Mouse (Mus musculus) intestine, postnatal 0 days (tissue): Measurements from ENCODE around the gene Mapk8ip1. TPM values are rescaled to one million over a fixed set of nuclear protein-coding genes. Genes with fewer than 3 reads are reported as not detected.
A peak's percentile ranks its signal among the peaks of the same experiment; 100 is the strongest.

ENCODE experiments used
- ATAC-seq: fragments of 200-750 bp; cut with Nextera tagmentation; 2 replicates; pipeline ENCODE4 v1.8.0; 2017; ENCODE audit warnings: mild to moderate bottlenecking, moderate TSS enrichment, moderate library complexity
- H3K27ac ChIP-seq: fragments of 300-500 bp; sonication (generic); 2 replicates; pipeline ENCODE4 v1.5.1; 2014; ENCODE audit warnings: mild to moderate bottlenecking, low read depth, low read length, moderate library complexity
- H3K27me3 ChIP-seq: fragments of 300-500 bp; sonication (generic); replicated peaks from 2 replicates; pipeline ENCODE4 v1.6.1; 2014; ENCODE audit warnings: low read length, mixed read lengths; ENCODE audit not compliant: control insufficient read depth, insufficient read depth
- H3K36me3 ChIP-seq: fragments of 300-500 bp; sonication (generic); 2 replicates; pipeline ENCODE4 v1.6.1; 2014; ENCODE audit warnings: mild to moderate bottlenecking, moderate library complexity; ENCODE audit not compliant: control insufficient read depth, insufficient read depth
- H3K4me1 ChIP-seq: fragments of 300-500 bp; sonication (generic); replicated peaks from 2 replicates; pipeline ENCODE4 v1.6.1; 2014; ENCODE audit warnings: antibody characterized with exemption, low read length, mixed read lengths; ENCODE audit not compliant: control insufficient read depth, insufficient read depth
- H3K4me2 ChIP-seq: fragments of 300-500 bp; sonication (generic); replicated peaks from 2 replicates; pipeline ENCODE4 v1.6.1; 2014; ENCODE audit warnings: low read depth, mild to moderate bottlenecking, moderate library complexity
- H3K4me3 ChIP-seq: fragments of 300-500 bp; sonication (generic); 2 replicates; pipeline ENCODE4 v1.5.1; 2014; ENCODE audit warnings: low read depth, low read length
- H3K9ac ChIP-seq: fragments of 300-500 bp; sonication (generic); 2 replicates; pipeline ENCODE4 v1.6.1; 2014; ENCODE audit warnings: mild to moderate bottlenecking, low read depth, low read length
- H3K9me3 ChIP-seq: fragments of 300-500 bp; sonication (generic); 2 replicates; pipeline ENCODE4 v1.6.1; 2016; ENCODE audit warnings: mixed run types; ENCODE audit not compliant: control insufficient read depth
- CTCF ChIP-seq: sonication (generic); IDR thresholded peaks from 2 replicates; pipeline ENCODE4 v1.5.1; 2016; ENCODE audit warnings: low read depth, mild to moderate bottlenecking, control low read depth, antibody characterized with exemption, moderate library complexity
- WGBS: fragments of 180-500 bp; shearing (Covaris S2); extraction: QIAGEN DNeasy Blood & Tissue Kit; methylation state at CpG from one replicate; pipeline ENCODE4 v1.1.7; 2014; 5-methylcytosine and 5-hydroxymethylcytosine counted together
- polyA plus RNA-seq: library from polyadenylated mRNA; unstranded; fragments of >200 nt; fragmentation: Nextera tagmentation; extraction: Ambion mirVana; gene quantifications from 2 replicates; pipeline ENCODE4 v1.2.1, GENCODE M21; 2015

Gene Mapk8ip1
- polyA plus RNA-seq, 1 experiment from 2014 or later: 7.2 TPM

GRCm38 (mm10) chr2:92388891-92389641 lies 12.0 kb downstream of the Mapk8ip1 start:
- 0 out of 2 replicates have a peak, but pooled peaks cover 3% of the 10 kb centered on the region for H3K4me1 ChIP-seq
- WGBS: under 1% methylated on average over 59 of the region's 62 CpGs
- H3K4me2 ChIP-seq: peak overlapping the region; percentile 76
- peak overlapping the region; percentile 42; the same call in 1 of the 2 replicates for H3K9ac ChIP-seq
- H3K9me3 ChIP-seq: no peaks in the 10 kb centered on the region
- peak overlapping the region; percentile 35; the same call in 1 of the 2 replicates for H3K27ac ChIP-seq
- peak; percentile 68 for ATAC-seq
- H3K4me3 ChIP-seq: peak overlapping the region; percentile 58
- H3K36me3 ChIP-seq: peaks cover 11% of the 10 kb centered on the region; the same call in 1 of the 2 replicates
- peaks cover 15% of the 10 kb centered on the region for H3K27me3 ChIP-seq
- no peak for TF ChIP-seq CTCF

DNA sequence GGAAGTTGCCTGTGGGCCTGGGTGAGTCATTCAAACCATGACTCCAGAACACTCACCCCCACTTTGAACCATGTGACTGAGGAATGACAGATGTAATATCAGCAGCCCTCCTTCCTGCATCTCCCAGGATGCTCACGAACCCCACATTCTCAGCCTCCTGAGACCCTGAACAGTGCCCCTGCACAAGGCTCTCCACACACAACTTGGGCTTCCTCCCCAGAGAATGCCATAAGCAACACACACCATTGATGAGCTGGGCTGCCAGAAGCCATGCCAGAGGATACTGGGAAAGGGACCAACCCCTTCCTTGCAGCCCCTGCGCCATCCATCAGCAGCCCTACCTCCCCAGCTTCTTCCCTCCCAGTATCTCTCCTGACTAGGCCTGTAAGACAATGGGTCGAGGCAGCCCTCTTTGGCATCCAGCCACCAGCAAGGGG lies 13.0 kb downstream of the Mapk8ip1 start:
- no peak overlapping the region for H3K4me3 ChIP-seq
- TF ChIP-seq CTCF: no peak
- 50% methylated on average over 3 of the region's 3 CpGs for WGBS
- no peaks in the 10 kb centered on the region for H3K9me3 ChIP-seq
- no peak for ATAC-seq
- H3K4me2 ChIP-seq: peak overlapping the region; percentile 76; the same call in 1 of the 2 replicates
- H3K4me1 ChIP-seq: 0 out of 2 replicates have a peak, but pooled peaks cover 3% of the 10 kb centered on the region
- H3K27me3 ChIP-seq: peaks cover 10% of the 10 kb centered on the region
- H3K36me3 ChIP-seq: peaks cover 11% of the 10 kb centered on the region; the same call in 1 of the 2 replicates
- no peak overlapping the region for H3K27ac ChIP-seq
- H3K9ac ChIP-seq: no peak overlapping the region

- Histone ChIP-seq H3K27ac (no peak overlapping the region; the same call in 1 of the 2 replicates), H3K36me3 (peaks cover 15% of the 10 kb centered on the region), H3K4me1 (0 out of 2 replicates have a peak, but pooled peaks cover 3% of the 10 kb centered on the region), H3K9ac (no peak overlapping the region), H3K4me3 (no peak overlapping the region), H3K27me3 (peaks cover 7% of the 10 kb centered on the region), H3K9me3 (no peaks in the 10 kb centered on the region), H3K4me2 (no peak overlapping the region)
- ATAC-seq: no peak
- 84% methylated on average over 4 of the region's 4 CpGs for WGBS
- TF ChIP-seq CTCF: no peak
These were observed 13.4 kb downstream of the Mapk8ip1 start for GRCm38 (mm10) chr2:92387646-92388045.

GRCm38 (mm10) chr2:92386821-92387570 lies 14.1 kb downstream of the Mapk8ip1 start:
- no peak overlapping the region for H3K9ac ChIP-seq
- no peaks in the 10 kb centered on the region for H3K9me3 ChIP-seq
- H3K27me3 ChIP-seq: peaks cover 4% of the 10 kb centered on the region
- 92% methylated on average over 30 of the region's 30 CpGs for WGBS
- H3K4me1 ChIP-seq: 0 out of 2 replicates have a peak, but pooled peaks cover 3% of the 10 kb centered on the region
- no peak for ATAC-seq
- peaks cover 21% of the 10 kb centered on the region for H3K36me3 ChIP-seq
- H3K27ac ChIP-seq: no peak overlapping the region
- no peak overlapping the region for H3K4me3 ChIP-seq
- TF ChIP-seq CTCF: no peak
- no peak overlapping the region for H3K4me2 ChIP-seq

DNA sequence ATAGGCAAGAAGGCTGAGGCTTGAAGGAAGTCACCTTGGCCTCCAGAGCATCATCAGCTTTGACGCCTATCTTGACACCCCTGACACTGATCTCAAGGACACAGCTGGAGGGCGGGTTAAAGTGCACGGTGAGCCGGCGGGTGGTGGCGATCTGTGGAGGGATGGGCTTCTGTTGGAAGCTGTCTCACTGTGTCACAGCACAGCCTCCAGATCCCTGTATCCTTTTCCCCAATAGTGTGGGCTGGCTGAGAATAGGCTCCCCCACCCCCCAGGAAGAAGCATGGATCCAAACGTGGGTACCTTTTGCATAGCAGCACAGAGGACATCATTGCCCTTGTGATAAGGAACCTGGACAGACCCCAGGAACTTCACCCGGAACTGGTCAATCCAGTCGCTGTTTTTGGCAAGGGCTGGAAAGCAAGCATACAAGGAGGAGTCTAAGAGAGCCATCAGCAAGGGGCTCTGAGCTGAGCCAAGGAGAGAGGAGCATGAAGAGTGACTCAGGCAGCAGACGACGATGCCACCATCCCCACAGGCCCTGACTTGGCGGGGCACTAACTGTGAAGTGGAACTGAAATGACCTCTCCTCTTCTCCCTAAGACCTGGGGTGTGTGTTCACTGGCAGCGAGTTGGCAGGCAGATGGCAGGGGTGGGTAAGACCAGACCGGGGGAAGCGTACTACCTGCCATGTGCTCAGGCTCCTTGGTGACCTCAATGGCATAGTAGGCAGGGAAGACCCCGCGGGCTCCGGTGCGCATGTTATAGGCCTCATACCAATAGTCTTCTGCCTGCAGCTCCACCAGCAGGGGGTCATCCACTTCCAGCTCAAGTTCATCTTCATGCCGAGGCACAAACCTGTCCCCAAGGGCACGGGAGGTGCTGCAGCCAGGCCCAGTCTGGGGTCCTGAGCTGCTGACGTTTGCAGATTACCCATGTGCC lies 15.7 kb downstream of the Mapk8ip1 start:
- no peaks in the 10 kb centered on the region; the same call in 1 of the 2 replicates for H3K27me3 ChIP-seq
- no peak overlapping the region for H3K27ac ChIP-seq
- H3K9ac ChIP-seq: no peak overlapping the region
- no peak for ATAC-seq
- no peak overlapping the region for H3K4me2 ChIP-seq
- H3K4me1 ChIP-seq: 0 out of 2 replicates have a peak, but pooled peaks cover 3% of the 10 kb centered on the region
- no peaks in the 10 kb centered on the region for H3K9me3 ChIP-seq
- H3K4me3 ChIP-seq: no peak overlapping the region
- WGBS: 72% methylated on average over 22 of the region's 22 CpGs
- TF ChIP-seq CTCF: no peak
- peaks cover 37% of the 10 kb centered on the region for H3K36me3 ChIP-seq
